Mouse (Mus musculus) thymus, postnatal 10 days (tissue): ENCODE data around the gene Rufy1.
"Not testable (repeated sequence)": the region's sequence is repeated elsewhere in the genome, so short reads cannot be mapped to it uniquely, and the experiment has no call there.

Experiments used
- DNase-seq, 2 experiments: peaks; one replicate each; pipeline ENCODE4 v3.0.0; 2021; ENCODE audit warnings: low spot score in 2 of 2

The Rufy1 gene

DNA sequence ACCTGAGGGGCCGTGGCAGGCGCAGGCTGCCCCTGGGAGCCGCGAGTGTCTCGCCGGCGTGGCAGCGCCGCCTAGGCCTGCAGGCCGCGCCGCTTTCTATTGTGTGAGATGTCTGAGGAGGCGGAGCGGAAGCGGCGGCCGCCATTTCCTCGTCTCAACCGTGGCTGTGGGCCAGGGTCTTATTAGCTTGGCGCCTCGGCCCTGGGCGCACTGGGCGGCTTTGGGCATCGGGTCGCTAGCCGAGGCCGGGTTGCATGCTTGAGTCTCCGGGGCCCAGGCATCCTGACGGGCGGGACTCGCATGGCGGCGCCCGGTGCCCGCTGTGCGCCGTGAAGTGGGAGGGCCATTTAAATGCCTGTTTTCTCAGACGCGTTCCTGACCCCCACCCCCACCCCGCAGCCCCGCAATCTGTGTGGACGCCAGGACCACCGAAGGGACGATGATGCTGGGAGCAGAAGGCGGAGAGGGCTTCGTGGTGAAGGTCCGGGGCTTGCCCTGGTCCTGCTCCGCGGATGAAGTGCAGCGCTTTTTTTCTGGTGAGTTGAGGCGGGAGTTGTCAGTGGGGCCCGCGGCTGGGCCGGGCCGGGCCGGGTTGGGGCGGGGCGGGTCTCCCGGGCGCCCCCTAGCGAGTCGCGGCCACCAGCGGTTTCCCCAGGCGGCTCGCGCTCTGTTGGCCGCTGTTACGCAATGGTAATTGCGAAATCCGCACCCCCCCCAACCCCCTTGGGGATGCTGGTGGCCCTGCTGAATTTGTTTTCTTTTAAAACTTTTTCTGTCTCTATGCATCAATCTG, 52.8 kb downstream of the Rufy1 start:
- peak; percentile 79 to 83 for DNase-seq

DNA sequence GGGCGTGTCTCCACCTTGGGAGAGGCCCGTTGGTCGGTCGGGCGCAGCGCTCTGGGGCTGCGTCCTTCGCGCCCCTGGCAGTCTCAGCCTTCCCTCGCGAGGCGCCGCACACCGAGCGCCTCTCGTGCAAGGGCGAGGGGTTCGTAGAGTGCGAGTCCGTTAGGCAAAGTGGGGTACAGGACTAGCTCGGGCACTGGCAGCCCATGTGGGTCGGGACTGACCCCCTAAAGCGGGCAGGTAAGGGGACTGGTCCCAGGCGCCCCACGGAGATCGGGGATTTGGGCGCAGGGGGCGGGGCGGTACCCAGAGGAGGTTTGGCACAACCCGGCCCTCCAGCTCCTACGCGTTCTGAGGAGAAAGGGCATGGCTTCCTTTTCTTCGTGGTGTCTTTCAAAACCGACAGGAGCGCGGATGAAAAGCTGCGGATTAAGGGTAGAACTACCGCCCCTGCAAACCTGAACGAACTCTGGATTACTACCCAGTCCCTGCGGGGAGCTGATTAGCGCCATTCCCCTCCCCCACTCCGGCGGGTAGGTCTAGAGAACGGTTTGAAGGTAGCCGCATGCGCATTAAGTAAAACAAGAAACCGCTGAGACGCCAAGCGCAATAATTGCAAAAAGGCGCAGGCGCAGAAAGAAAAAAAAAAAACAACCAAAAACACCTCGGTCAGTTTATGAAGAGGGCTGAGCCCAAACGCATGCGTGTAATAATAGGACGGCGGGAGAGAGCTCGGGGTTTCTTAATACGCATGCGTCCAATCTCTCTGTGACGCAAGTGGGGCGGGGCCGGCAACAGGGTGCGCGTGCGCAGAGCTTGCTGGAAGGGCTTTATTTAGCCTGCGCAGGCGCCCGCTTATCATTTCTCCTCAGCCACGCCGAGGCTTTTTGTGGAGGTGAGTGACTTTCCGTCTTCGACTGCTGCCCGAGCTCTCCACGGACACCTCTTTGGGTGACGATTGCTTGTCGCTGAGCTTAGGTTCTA, 53.7 kb downstream of the Rufy1 start, which contains the start of gene Hnrnph1:
Gene Hnrnph1 (plus strand): TSS at position 80 of the 981 bp plus-strand sequence.
- DNase-seq, result peak; percentile 96 to 97

DNA sequence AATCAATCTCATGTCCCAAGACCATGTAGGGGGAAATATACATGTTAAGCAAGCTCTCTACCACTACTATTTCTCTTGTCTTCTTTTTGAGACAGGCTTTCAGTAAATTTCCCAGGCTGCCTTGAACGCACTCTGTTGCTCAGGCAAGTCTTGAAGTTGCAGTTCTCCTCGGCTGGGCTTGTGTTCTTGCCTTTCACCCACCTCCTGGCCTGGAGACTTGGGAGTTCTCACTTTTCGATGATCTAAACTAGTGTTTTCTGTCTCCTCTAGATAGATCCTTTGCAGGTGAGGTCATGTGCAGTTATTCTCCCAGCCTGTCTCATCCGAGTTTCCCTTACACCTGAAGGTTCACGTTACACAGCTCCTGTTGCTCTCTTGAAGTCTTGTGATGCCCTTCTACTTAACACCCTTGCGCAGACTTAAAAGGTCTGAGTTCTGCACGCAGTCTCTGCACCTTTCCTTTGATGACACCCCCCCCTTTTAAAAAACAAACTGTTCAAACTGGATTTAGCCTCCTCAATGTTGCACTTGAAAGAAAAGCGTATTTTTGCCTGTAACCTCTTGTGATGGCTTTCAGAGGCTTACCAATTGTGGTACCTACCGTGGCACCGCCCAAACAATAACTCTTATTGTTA, 54.7 kb downstream of the Rufy1 start:
- peak in 1 of 2 experiments; percentile 19 for DNase-seq

DNA sequence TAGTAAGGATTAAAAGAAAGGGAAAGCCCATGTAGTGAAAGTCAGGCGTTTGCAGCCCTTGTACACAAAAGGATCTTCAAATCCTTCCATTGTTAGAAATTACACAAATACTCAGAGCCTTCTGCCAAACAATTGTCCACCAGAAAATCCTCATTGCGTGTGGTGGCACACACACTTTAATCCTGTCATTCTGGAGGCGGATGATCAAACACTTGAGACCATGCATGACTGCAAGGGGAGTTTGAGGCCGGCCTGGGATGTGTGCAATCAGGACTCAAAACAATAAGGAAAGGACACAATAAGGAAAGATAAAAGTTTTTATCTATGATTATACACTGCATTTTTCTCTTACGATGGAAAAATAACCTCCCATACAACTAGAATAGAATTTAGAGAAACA, 55.5 kb downstream of the Rufy1 start:
- no peak for DNase-seq

DNA sequence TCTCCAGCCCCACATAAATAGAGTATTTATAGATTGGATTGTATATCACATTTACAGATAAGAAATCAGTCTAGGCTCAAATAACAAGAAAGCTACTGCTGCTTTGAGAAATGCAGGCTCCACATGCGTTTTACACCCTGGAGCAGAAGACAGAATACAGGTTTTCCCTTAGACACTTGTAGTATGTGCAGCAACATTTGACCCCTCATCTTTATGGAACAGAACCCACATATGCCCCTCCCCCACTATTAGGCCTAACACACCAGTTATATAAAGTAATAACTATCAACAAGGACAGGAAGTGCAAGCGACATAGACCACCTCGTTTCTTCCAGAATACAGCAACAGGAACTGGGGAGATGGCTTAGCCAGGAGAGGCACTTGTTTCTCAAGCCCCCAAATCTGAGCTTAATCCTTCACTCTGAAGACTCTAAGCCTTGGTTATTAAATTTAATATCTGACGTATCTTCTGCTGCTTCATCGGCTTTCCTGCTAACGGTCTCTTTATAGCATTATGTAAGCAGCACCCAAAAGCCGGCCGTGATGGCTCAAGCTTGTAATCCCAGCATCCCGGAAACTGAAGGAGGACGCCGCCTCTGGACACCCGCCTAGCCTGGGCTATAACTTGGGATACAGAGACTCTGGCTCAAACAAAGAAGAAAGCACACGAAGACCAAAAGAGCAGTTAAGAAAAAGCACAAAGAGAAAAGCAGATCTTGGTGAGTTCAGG, 56.5 kb downstream of the Rufy1 start:
- no peak for DNase-seq

DNA sequence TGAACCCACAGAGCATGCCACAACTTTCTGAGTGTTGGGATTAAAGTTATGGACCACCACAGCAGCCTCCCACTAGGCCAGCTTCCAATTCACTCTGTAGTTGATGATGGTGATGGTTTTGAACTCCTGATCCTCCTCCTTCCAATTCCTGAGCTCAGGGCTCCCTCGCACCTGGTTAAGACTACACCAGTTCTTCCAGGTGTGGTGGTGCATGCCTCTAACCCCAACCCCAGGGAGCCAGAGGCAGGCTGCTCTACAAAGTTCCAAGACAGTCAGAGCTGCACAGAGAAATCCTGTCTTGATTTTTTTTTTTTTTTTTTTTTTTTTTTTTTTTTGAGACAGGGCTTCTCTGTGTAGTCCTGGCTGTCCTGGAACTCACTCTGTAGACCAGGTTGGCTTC, 57.3 kb downstream of the Rufy1 start:
- DNase-seq, result no peak

DNA sequence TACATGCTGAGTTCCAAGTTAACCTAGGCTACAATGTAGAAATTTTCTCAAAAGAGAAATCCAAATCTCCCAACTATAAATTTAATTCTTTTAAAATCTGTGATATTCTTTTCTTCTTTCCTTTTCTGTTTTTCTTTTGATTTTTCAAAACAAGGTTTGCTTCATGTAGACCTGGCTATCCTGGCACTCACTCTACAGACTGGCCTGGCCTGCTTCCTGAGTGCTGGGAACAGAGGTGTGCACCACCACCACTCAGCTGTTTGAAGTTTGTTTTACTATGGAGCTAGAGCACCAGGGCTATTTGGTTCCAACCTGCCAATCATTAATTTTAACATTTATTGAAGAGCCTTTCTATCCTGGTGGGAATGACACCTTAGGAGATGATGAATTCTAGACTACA, 57.8 kb downstream of the Rufy1 start:
- no peak for DNase-seq

DNA sequence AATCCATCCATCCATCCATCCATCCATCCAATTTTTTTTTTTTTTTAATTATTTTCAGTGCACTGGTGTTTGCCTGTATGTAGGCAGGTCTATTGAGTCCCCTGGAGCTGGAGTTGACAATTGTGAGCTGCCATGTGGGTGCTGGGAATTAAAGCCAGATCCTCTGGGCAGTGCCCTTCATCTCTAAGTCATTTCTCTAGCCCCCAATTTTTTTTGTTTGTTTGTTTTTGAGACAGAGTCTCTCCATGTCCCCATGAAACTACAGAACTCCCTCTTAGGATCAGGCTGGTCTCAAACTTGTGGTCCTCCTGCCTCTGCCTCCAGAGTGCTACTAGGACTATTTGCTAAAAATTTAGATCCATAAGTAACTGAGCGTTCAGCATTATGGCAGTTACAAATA, 59.0 kb downstream of the Rufy1 start:
- no peak for DNase-seq

DNA sequence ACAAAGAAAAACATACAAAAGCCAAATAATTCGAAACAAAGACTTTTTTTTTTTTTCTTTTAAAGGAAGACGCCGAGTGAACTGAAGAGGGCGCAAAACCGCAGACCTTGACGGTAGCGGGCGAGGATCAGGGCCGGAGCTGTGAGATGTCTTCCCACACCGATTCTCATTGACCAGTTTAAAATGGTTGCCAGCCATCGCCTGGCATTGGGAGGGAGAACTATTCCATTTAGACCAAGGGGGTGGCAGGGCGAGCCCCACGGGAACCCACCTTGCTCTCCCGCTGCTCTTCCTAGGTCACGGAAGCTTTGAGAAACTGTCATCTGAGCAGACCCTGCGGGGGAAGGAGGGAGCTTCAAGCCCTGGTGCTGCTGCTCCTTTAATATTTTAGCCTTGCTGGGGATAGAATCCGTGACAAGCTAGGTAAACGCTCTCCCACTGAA, 59.5 kb downstream of the Rufy1 start:
- peak; percentile 30 to 70 for DNase-seq

DNA sequence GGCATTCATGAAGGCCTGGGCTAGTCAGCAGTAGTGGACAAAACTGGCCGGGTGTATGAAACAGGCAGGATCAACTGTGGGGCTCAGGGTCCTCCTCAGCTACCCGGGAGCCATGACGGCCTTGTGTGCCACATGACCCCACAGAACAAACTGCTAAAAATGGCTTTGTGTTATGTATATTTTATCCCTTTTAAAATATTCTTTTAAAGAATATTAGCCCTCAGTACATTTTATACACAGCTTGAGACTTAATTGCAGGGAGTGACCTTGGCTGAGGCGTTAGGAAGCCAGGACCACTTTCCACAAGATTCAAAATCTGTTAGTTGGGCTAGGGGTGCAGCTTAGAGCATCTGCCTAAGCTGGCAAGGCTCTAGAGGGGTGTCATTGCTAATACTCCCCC, 60.0 kb downstream of the Rufy1 start:
- no peak for DNase-seq

DNA sequence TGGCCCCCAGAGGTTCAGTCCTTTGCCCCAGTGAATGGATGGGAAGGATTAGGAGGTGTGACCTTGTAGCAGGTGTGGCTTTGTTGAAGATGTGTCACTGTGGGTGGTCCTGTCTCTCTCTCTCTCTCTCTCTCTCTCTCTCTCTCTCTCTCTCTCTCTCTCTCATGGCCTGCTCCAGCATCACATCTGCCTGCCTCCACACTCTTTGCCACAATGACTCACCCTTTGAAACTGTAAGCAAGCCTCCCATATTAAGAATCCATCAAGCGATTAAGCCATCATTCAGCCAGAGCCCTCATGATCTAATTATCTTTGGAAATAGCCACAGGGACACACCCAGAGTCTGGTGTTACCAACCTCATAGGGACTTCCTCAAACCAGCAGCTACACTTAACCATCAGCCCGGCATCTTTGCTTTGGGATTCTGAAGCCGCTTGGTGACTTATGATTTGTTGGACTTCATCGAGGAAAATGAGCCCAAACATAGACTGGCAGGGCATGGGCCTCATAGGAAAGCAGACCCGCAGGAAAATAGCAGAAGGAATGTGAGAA, 61.5 kb downstream of the Rufy1 start:
- no peak for DNase-seq

DNA sequence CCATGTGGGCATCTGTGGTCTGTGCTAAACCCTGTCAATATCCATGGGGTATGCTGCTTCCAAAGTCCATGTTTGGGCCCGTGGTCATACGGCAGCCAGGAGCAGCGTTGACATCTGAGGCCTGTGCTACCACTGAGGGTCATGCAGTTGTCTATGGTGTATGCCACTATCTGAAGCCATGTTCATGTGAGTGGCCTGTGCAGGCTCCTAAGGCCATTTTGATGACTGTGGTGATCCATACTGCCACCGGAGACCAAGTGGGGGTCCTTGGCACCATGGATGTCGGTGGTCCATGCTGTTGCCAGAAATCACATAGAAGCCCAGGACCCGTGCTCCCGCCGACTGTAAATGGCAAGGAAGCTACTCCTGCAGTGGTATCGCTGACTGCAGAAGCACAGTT, 63.4 kb downstream of the Rufy1 start:
- DNase-seq, result no peak

DNA sequence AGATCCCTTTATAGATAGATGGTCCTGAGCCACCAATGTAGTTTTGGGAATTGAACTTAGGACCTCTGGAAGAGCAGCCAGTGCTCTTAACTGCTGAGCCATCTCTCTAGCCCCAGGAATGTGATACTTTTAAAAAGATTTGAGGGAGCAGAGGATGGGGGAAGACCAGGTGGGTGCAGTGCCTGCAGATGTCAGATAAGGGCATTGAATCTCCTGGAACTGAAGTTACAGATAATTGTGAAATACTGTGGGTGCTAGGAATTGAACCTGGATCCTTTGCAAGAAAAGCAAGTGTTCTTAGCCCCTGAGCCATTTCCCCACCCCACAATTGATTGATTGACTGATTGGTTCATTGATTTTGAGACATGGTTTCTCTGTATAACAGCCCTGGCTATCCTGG, 65.6 kb downstream of the Rufy1 start:
- DNase-seq, result no peak

DNA sequence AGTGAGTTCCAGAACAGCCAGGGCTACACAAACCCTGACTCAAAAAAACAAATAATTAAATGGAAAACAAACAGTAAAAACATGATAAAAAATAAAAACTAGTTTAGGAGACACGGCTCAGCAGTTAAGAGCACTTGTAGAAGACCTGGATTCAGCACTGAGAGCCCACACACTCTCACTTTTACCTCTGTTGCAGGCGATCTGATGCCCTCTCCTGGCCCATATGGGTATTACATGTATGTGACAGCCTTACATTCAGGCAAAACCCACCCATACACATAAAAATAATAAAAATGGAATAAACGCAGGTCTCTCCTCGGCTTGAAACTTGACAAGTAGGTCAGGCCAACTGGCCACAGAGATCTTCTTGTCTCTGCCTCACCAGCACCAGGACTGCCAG, 66.4 kb downstream of the Rufy1 start:
- DNase-seq, result peak; percentile 65 to 83

DNA sequence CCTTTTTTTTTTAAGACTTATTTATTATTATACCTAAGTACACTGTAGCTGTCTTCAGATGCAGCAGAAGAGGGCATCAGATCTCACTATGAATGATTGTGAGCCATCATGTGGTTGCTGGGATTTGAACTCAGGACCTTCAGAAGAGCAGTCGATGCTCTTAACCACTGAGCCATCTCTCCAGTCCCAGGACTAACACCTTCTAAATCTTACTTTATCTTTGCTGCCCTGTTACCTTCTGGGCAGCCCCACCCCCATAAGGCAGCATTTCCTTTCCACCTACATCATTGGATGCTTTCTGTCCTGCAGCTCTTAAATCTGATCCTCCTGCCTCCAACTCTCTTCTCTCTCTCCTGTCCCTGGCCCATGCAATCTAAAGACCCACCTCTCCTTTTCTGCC, 69.6 kb downstream of the Rufy1 start:
- not testable (repeated sequence) for DNase-seq

DNA sequence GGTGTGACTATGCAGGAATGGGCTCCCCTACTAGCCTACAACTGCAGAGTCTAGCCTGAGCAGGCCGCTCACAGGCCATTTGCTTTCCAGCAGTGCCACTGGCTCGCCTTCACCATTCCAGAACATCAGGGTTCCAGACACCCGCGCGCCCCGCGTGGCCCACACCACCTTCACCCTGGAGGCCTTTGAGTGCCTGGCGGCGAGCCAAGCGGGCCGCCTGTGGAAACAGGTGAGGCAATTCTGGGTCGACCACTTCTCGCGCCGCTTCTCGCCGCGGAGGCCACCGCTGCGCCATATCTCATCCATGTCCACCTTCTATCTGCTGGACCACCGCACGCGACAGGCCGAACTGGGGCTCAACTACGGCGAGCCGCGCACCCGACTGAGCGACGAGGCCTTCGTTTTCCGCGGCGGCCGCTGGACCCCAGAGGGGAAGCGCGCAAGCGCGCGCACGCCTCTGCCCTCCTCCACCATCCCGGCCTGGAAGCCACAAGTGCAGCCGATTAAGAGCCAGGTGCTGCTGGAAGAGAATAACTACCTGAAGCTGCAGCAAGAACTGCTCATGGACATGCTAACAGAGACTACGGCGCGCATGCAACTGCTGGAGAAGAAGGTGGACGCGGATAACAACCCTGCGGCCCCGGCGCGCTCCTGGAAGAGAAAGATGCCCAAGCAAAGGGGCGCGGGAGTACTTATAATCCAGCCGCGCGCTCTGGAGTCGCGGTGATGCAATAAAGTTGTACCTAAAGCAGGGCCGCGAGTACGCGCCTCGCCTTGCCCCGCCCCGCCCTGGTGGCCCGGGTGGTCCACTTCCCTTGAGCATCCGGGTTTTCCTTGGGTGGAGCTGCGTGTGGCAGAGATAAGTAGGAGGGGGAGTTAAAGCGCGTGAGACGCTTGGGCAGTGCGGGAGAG, 71.7 kb downstream of the Rufy1 start:
- DNase-seq, result peak in 1 of 2 experiments; percentile 19

DNA sequence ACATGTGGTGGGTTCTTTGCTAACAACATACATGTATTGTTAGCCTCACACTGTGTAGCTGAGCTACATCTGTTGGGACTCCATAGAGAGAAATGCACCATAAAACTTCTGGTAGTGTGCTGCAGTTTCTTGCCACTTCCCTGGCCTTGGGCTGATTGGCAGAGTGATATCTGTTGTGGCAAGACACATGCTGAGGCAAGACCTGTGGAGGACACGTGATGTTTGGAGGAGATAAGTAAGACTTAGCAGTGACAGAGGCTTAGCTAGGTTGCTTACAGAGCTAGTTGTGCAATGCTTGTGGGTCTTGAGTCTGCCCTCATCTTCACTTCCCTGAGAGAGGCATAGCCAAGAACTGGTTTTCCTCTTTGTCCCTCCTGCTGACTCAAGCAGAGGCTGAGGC, 75.5 kb downstream of the Rufy1 start:
- DNase-seq, result no peak

DNA sequence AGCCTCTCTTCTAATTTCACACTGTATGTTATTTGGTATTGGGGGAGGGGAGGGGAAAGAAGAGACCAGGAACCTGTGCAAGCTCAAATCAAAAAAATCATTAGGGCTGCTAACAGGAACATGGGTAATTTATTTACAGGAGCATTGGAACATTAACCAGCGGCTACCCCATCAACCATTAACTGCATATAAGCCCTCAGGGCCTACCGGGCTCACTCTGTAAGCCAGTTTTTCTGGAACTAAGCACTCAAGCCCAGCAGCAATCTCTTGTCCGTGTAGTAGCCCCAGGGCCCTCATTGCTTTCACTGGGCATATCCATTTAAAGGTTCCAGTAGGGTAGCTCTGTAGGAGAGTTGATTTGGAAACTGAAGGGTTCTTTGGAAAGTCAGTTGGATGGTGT, 76.1 kb downstream of the Rufy1 start:
- DNase-seq, result no peak

DNA sequence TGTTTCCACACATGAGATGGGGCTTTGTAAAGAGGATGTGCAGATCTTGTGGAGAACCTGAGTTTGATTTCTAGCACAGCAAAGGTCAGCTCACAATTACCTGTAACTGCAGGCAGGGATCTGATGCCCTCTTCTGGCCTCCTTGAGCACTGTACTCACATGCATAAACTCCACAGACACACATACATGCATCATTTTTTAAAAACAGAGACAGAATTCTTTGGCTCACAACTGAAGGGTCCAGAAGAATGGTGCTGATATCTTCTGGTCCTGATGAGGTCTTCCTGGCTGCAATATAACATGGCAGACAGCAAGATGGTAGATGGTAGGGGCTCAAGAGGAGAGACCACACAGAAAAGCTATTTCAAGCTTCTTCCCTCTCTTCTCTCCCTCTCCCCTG, 76.8 kb downstream of the Rufy1 start, which contains the start of gene Cby3:
Gene Cby3 (plus strand): TSS at position 301 of the 400 bp plus-strand sequence.
- no peak for DNase-seq

DNA sequence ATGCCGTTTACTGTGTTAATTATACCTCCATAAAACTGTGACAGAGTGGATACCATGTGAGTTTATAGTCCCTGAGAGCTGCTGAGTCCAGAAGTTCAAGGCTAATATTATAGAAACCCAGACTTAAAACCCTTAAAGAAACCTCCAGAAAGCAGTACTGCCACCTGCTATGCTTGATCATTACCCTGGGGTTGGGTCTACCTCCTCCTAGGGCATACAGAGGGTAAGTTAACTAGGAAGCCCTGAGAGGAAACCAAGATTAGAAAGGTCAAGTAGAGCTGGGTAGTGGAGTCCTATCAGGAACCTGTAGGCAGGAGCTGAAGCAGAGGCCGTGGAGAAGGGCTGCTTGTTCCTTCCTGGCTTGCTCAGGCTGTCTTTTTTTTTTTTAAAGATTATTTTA, 78.7 kb downstream of the Rufy1 start:
- no peak for DNase-seq
